Mouse (Mus musculus) skeletal muscle tissue, adult 2 months (tissue): ENCODE results near the gene Rassf6.
"Not testable (repeated sequence)": the region's sequence is repeated elsewhere in the genome, so short reads cannot be mapped to it uniquely, and the experiment has no call there.

Source experiments
- DNase-seq: peaks from one replicate; pipeline ENCODE4 v3.0.0-alpha.2; 2012; ENCODE audit warnings: low read depth, low spot score

The Rassf6 gene

DNA sequence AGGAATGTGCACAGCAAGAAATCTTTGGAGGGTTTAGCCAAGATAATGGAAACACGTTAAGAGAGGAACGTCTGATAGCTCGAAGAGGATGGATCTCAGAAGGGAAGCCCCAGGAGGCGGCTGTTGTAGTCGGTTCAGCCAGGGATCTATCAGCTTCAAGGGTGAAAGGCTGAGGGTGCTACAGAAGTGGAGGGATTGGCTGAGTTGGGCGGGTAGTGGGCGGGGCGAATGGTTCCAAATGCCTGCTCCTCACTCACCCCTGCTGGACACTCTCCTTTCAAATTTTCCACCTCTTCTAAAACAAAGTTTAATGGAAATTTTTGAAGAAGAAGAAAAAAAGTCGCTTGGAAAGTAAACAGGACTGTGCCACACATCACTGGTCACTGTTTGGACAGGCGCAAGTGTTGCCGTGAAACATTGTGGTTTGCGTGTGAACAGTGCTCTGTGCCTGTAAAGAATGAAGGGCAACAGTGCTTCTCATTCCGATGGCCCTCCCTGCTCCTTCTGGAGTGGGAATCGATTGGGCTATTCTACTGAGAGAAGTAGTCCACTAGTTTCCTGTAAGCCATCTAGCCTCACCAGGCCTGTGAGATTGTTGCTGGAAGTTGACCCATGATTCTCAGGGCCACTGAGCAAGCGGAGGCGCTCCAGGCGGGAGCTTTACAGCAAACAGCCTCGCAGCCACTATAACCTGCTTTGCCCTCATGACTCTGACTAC lies 15.6 kb downstream of the Rassf6 start:
- no peak for DNase-seq

DNA sequence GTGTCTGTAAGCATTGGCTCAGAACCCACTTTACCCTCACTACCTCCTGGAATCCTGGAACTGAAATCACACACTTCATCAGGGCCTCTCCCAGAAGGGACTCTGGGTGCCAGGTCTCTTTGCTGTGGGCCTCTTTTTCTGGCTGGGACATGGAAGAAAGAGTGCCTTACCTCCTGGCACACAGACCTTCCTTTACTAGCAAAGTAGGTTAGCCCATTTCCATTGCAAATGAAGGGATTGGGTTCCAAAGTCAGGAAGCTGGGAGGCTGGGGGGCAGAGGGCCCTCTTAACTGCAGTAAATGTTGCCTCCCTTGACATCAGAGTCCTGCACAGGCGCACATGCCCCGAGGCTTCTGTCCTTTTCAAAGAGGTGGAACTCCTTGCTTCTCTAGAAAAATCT lies 17.2 kb downstream of the Rassf6 start:
- DNase-seq, result no peak

DNA sequence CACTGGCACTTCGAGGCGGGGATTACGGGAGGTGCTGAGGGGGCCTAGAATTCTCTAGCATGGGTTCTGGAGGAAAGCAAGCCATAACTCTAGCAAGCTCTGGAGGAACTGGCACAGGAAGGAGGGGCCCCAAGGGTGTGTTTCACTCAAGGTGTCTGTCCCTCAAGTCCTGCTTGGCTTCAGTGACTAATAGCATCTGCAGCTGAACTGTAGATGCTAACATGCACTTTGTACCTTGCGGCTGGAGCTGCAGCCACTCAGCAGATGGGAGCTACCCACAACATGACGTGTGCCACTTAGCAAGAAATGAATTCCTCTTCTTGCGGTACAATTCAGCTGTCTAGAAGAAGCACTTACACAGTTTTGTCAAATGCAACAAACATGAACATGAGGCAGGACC lies 18.7 kb downstream of the Rassf6 start:
- DNase-seq, result no peak

DNA sequence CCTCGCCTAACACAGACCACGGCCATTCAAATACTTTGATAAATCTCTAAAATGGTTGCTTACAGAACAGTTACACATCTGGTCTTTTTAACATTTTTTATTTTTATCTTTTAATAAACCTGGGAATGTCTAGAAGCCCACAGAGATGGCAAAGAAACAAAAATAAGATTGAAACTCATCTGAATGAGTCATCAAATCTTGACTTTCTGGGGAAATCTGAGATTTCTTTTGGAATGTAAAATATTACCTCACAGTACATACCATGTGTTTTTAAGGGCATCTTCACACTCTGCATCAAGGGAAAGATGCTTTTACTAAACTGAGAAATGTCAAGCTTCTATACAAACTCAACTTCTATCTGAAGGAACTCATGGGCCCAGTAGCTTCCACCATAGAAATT lies 19.1 kb downstream of the Rassf6 start:
- no peak for DNase-seq

DNA sequence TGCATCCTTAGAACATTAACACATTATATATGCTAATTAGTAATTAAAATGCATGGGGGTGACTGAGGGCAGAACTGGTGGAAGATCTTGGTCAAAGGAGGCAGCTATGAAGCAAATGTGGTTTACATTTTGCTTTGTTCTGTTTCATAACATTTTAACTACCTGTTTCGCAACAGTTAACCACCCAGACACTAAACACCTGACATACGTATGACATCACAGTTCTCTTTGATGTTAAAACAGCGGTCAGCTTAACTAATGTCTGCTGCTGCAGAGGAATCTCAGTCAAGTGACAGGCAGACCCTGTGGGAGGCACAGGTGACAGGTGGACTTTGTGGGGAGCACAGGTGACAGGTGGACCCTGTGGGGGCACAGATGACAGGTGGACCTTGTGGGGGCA lies 22.6 kb downstream of the Rassf6 start:
- no peak for DNase-seq

DNA sequence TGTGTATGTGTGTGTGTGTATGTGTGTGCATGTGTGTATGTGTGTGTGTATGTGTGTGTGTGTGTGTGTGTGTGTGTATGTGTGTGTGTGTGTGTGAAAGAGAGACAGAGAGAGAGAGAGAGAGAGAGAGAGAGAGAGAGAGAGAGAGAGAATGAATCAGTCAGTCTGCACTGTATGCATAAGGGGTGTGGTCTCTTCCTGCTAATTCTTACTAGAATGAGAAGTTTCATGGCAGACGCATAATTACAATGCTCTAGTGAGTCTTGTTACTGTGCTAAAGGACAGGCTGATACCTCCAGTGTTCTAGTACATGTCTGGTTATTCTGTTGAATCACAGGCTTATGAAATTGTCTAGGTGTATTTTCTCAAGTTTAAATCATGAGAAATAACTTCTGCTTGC lies 27.7 kb downstream of the Rassf6 start:
- not testable (repeated sequence) for DNase-seq

DNA sequence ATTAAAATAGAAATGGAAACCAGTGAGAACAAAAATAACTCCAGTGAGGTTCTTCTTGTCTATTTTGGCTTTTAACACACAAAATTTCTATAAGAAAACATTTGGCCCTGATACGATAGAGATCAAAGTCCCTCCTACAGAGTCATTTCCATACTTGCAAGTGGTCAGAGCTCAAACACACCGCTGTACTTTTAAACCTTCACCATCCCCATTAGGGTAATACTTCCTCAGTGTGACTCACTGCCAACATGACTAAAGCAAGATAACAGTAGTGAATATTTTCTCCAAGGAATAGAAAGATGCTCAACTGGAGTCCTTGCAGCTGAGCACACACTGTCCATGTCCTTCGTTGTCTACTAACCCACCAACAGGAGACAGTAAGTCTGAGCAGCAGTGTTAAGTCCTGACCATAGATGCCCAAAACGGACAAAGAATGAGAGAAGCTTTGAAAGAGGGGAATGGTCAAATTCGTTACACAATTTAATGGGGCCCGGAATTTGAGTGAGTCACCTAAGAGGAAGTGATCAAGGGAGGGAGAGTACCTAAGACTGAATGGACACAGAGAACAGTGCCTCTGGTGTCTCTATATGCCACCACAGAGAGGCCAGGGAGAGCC lies 28.4 kb downstream of the Rassf6 start:
- DNase-seq, result no peak

DNA sequence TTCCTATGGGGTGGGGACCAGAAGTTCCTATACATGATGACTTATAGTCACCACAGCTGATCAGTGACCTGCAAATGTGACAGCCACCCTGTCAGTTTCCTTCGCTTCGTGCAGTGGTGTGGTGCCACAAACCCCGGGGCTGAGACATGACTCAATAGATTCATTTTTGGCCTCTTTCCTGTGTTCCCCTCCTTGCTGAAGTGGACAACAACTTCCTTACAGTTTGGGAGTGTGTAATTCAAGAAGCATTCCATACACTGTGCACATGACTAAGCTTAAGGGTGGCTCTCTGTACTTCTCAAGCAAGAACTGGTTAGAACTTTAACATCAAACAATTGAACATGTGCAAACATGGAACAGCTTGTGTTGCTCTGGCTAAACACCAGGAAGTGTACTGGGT lies 29.1 kb downstream of the Rassf6 start:
- no peak for DNase-seq

DNA sequence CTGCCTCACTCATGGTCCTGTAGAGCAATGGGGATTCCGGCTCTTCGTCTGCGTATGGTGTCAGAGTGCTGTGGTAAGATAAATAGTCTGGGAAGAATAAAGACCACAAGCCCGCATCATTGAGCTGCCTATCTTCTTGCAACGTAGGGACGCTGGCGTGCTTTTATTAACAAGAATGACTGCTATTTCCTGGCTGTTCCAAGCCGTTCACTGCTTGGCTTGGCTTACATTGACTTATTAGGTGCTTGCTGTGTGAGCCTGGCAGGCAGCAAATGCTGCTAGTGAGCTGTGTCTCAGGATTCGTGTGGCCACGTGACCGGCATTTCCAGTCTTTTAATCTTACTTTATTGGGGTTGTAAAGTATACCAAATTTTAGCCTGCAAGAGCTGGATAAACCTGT lies 31.6 kb downstream of the Rassf6 start:
- no peak for DNase-seq

DNA sequence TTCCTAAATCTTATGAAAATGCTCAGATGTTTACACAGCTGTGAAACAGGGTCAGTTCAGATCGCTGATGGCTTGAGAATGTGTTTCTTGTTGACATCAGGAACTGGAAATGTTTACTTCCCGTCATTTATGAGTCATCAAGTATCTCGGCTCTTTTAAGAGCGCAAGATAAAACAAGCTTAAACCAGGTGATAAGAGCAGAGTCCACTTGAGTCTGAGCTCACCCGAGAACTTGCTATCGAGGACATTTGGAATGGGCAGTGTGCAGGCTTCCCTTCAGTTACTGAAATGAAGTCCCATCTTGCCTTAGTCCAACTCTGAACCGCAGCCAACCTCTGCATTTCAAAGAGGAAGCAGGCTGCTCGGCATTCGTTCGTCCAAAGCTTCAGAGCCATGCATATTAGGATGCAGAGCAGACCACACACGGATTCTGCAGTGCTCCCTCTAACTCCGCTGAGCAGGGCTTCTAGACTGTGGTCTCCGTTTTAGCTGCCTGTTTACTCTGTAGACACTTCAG lies 37.0 kb downstream of the Rassf6 start:
- DNase-seq, result no peak

DNA sequence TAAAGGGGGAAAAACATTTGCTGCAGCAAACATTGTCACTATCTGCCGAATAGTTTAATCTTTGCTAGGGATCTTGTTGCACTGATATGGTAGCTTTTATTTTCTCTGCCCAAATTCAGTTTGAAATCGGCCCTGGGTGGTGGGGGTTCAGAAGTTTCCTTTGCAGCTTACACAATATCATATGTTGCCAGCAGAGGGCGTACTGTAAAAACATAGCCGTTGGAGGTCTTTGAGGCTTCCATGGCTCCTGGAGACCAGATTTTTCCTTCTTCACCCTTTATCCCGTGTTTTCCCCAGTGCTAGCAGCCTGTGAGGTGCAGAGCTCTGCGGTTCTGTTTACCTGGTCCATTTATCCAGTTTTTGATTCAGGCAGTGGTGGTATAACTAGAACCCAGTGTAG lies 39.0 kb downstream of the Rassf6 start:
- no peak for DNase-seq

DNA sequence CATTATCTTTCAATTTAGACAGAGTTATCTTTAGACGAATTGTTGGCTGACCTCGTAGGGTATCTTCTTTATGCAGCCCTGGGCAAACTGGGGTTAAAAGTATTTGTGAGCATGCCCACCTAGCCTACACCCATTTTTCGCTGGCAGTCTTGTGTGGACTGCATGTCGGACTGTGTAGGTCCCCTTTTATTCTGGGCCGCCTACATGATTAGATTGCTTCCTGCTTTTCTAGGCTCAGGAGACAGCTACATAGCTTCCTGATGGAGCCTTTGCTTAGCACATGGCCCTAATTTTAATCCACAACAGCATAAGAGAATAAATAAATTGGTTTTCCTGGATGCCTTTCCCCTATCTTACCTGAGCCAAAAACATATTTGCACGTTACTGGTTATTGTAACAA lies 44.3 kb downstream of the Rassf6 start:
- DNase-seq, result no peak

DNA sequence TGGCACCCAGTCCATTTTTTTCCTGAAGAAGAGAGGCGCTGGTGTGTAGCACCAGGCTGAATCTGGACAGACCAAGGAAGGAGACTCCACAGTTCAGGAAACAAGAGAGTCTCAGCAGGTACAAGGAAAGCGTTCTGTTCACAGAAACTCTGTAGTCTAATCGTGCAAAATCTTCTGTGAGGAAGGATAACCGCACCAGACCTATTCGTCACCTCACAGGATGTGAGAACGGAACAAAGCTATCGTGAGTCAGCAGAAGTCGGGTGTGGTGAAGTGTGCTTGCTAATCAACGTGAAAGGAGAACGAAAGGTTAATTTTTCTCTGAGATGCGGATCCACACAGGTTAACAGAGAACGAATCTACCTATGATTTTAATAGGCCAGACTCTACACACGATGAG lies 45.5 kb downstream of the Rassf6 start:
- no peak for DNase-seq

DNA sequence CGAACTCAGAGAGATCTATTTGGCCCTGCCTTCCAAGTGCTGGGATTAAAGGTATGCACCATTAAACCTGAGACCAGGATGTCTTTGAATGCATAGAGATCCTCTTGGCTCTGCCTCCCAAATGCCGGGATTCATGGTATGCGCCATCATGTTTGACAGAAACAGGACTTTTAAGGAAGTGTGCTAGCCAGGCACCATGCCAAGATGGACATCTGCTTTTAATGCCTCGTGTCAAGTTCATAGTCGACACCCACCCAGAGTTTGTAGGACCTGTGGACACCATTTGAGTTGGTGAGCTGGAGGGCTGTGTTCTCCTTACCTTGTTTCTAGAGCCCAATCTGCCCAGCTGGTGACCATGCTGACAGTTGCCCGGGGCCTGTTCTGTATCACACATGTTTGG lies 48.5 kb downstream of the Rassf6 start:
- no peak for DNase-seq

DNA sequence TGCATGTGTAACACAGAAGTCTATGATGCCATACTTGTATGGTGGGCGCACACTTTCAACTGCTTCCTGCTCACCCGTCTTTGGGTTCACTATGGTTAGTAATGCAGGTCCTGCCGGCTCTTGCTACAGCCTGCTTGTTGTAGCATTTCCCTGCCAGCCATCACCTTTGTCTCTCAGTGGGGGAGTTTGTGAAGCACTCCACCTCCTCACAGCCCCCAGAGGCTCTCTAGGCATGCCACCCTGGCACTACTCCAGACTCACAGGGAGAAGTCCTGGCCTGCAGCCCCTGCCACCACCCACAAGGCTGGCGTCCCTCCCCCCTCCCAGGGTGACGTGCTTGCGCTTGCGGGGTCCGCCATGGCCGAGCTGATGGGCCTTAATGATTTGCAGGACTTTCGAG lies 49.8 kb downstream of the Rassf6 start:
- no peak for DNase-seq

DNA sequence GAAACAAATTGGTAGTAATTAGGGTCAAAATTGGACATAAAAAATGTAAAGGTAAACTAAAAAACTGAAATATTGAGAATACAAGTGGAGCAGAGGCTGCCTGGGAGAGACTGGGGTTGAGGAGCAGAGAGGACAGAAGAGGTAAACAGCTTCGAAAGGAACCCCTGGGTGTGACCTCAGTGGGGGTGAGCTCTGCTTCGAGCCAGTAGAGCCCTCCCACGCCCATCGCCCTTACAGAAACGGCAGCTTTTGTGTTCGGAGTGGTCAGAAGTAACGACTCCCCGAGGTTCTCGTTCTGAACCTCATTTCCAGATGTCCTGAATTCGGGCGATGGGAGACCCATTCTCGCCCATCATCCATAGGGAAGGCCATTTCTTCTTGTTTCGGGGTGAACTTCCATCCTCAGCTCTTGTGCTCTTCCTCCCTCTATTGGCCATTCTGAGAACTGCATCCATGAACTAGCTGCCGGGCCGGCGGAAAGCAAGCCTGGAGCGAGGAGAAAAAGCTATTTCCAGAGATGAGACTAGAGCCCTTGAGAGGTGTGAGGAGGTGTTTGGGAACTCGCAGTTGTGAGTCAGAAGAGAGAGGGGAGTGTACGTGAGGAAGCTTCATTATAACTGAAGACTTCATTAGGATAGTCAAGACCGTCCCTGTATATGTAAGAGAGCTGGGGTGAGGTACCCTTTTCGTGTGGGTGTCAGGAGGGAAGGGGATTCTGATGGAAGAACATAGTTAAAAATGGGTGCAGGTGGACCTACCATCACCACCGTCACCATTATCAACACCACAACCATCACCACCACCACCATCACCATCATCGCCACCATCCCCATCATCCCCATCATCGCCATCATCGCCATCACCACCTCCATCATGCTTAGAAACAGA lies 51.5 kb downstream of the Rassf6 start:
- peak; percentile 21 for DNase-seq

DNA sequence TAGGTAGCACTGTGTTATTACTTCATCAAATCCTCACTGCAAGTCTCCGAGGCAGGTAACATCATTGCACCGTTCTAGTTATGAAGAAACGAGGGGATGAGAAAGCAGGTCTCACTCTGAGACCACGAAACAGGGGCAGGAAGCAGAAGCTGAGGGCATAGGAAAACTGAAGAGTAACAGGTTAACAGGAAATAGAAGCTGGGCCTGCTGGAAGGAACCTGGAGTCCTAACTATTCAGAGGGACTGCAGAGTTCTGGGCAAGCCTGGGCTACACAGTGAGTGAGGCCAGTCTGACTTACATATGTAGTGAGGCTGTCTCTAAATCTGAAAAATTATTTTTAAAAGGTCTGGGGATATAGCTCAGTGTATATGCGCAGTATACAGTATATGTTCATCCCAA lies 52.4 kb downstream of the Rassf6 start:
- no peak for DNase-seq

DNA sequence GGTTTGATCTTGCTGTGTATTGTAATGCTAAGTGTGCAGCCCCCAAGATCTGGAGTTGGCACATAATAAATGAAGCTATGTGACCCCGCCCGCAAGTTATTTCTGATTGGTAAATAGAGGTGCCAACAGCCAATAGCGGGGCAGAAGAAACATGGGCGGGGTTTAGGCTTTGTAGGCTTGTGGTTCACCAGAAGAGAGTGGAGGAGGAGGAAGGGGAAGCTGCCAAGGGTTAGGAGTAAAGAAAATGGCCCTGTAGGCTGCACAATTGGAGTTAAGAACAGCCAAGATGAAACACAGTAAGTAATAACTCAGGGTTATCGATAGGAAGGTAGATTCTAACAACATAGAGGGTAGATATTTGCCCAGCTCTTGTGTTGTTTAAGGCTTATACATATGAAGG lies 53.9 kb downstream of the Rassf6 start:
- no peak for DNase-seq

DNA sequence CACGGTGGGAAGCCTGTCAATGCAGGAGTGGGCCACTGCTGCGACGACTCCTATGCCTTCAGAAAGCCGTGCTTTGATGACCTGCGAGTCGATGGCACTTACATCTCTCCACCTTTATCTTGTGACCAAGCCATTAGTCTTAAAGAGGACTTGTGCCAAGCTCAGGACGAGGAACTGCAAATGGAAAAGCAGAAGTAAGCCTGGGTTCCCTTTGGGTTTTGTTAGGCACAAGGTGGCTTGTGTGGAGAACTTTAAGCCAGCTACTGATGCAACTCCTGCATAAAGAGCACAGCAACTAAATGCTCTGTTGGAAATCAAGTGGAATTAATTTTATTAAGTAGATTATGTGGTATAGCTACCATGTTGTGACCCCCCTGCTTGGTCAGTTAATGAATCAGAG lies 55.7 kb downstream of the Rassf6 start:
- no peak for DNase-seq

DNA sequence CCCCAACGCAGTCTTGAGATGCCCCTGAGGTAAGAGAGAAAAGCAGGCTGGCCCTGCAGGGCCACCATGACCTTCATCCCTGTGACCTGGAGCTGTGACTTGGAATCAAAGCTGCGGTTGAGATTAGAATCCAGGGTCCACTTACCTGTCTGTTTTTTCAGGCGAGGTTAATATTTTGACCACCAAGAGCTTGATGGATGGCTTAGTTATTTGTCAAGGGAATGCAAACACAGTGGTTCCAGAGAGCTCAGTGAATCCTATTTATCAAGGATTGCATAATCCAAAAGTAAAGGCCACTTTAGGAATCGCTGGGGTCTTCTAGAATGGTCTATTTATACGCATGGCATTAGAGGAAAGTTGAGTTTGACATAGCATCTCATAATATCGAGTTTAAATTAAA lies 58.3 kb downstream of the Rassf6 start:
- DNase-seq, result no peak

DNA sequence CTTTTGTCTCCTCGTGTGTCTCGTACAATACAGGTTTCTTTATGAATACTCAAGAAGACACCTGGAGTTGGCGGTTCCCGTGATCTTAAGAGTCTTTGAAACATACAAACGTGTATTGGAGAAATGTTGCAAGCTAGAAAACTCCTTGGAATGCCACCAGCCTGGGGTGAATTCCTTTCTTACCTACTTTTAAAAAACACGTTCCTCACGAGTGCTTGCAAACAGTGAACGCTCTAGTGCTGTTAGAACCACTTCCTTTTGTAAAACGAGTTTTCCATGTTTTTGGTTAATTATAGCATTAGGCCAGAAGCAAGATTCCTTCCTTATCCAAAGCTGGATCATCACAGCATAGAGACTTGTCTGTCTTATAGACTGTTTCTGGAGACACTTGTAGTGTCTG lies 60.9 kb downstream of the Rassf6 start:
- DNase-seq, result no peak

DNA sequence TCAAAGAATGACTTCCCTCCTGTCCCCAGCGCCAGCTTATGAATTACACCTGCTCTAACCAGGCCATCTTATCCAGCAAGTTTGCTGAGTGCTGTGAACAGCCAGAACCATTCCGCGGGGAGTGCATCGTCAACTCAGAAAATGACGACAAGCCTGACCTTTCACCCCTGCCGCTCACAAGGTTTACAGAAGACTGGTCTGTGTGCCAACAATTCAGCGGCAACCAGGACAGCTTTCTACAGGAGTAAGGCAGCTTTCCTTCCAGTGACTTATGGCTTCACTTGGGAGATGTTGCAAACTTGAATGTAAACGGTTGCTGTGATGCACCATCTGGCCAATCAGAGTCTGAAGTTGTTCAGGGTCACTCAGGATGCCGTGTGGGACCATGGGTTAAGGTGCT lies 62.7 kb downstream of the Rassf6 start:
- DNase-seq, result no peak

DNA sequence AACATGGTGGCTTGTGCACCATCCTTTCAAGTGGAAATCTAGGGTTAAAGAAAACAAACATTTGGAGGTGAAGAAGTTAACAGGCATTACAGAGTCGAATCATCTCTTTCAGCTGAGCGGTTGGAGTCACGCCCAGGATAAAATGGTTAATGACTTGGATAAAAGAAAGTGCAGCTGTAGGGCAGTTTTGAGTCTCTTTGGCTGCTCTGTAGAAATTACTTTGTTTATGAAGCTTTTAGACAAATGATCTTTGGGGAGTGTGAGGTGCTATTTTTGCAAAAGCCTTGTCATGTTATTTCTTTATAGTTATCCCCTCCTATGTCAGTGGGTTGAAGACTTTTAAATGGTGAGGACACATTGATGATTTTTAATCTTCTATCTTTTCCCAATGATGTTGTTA lies 69.2 kb downstream of the Rassf6 start:
- no peak for DNase-seq
